Mouse (Mus musculus) heart, embryonic 12.5 days (tissue): Measurements from ENCODE around the gene Keap1. TPM values are rescaled to one million over a fixed set of nuclear protein-coding genes. Genes with fewer than 3 reads are reported as not detected.
A peak's percentile ranks its signal among the peaks of the same experiment; 100 is the strongest.
"Not testable (repeated sequence)": the region's sequence is repeated elsewhere in the genome, so short reads cannot be mapped to it uniquely, and the experiment has no call there.

ENCODE experiments used
- ATAC-seq: fragments of 200-750 bp; cut with Nextera tagmentation; 2 replicates; pipeline ENCODE4 v1.8.0; 2017; ENCODE audit warnings: moderate TSS enrichment, moderate library complexity; ENCODE audit not compliant: insufficient number of reproducible peaks, low FRiP score
- H3K27ac ChIP-seq: fragments of 300-500 bp; sonication (generic); 2 replicates; pipeline ENCODE4 v1.5.1; 2016; ENCODE audit warnings: mild to moderate bottlenecking, moderate library complexity; ENCODE audit not compliant: poor library complexity, severe bottlenecking
- H3K27me3 ChIP-seq: fragments of 300-500 bp; sonication (generic); replicated peaks from 2 replicates; pipeline ENCODE4 v1.6.1; 2016; ENCODE audit warnings: mild to moderate bottlenecking, moderate library complexity
- H3K36me3 ChIP-seq: fragments of 300-500 bp; sonication (generic); 2 replicates; pipeline ENCODE4 v1.6.1; 2016; ENCODE audit warnings: mild to moderate bottlenecking, moderate library complexity
- H3K4me1 ChIP-seq: fragments of 300-500 bp; sonication (generic); replicated peaks from 2 replicates; pipeline ENCODE4 v1.6.1; 2016; ENCODE audit warnings: mild to moderate bottlenecking
- H3K4me2 ChIP-seq: fragments of 300-500 bp; sonication (generic); 2 replicates; pipeline ENCODE4 v1.6.1; 2016; ENCODE audit warnings: mild to moderate bottlenecking, moderate library complexity
- H3K4me3 ChIP-seq: fragments of 300-500 bp; sonication (generic); 2 replicates; pipeline ENCODE4 v1.5.1; 2016; ENCODE audit warnings: mild to moderate bottlenecking
- H3K9ac ChIP-seq: fragments of 300-500 bp; sonication (generic); 2 replicates; pipeline ENCODE4 v1.6.1; 2016; ENCODE audit warnings: mild to moderate bottlenecking, moderate library complexity
- H3K9me3 ChIP-seq: fragments of 300-500 bp; sonication (generic); replicated peaks from 2 replicates; pipeline ENCODE4 v1.6.1; 2016; ENCODE audit warnings: mild to moderate bottlenecking, moderate library complexity
- WGBS: fragments of 180-500 bp; shearing (Covaris S2); methylation state at CpG from one replicate; pipeline ENCODE4 v1.1.7; 2016; 5-methylcytosine and 5-hydroxymethylcytosine counted together
- polyA plus RNA-seq: library from polyadenylated mRNA; unstranded; fragments of >200 nt; fragmentation: Nextera tagmentation; extraction: Ambion mirVana; gene quantifications from 2 replicates; pipeline ENCODE4 v1.2.1, GENCODE M21; 2016

The Keap1 gene
- polyA plus RNA-seq, 1 experiment from 2014 or later: 49.6 TPM

GRCm38 (mm10) chr9:21227342-21227741, 11.8 kb downstream of the Keap1 start:
- Histone ChIP-seq H3K4me3 (peak overlapping the region; percentile 32), H3K4me1 (peaks cover 9% of the 10 kb centered on the region; the same call in 1 of the 2 replicates), H3K36me3 (peaks cover 38% of the 10 kb centered on the region), H3K9ac (peak overlapping the region; percentile 50), H3K27me3 (no peaks in the 10 kb centered on the region), H3K9me3 (peaks cover 5% of the 10 kb centered on the region; the same call in 1 of the 2 replicates), H3K4me2 (peak overlapping the region; percentile 64), H3K27ac (no peak overlapping the region)
- 10% methylated on average over 16 of the region's 16 CpGs for WGBS
- peak; percentile 45 for ATAC-seq

GRCm38 (mm10) chr9:21225415-21225758, 13.8 kb downstream of the Keap1 start:
- H3K36me3 ChIP-seq: peaks cover 19% of the 10 kb centered on the region
- H3K4me3 ChIP-seq: peak overlapping the region; percentile 34
- H3K27ac ChIP-seq: peak overlapping the region; percentile 37; the same call in 1 of the 2 replicates
- H3K4me1 ChIP-seq: peaks cover 17% of the 10 kb centered on the region
- H3K9me3 ChIP-seq: peaks cover 5% of the 10 kb centered on the region; the same call in 1 of the 2 replicates
- ATAC-seq: no peak
- no peaks in the 10 kb centered on the region for H3K27me3 ChIP-seq
- peak overlapping the region; percentile 61 for H3K9ac ChIP-seq
- 18% methylated on average over 7 of the region's 7 CpGs for WGBS
- peak overlapping the region; percentile 65 for H3K4me2 ChIP-seq

- Histone ChIP-seq H3K9ac (peak overlapping the region; percentile 61), H3K27ac (peak overlapping the region; percentile 37; the same call in 1 of the 2 replicates), H3K4me3 (peak overlapping the region; percentile 34), H3K27me3 (no peaks in the 10 kb centered on the region), H3K4me2 (peak overlapping the region; percentile 65), H3K36me3 (peaks cover 13% of the 10 kb centered on the region), H3K9me3 (peaks cover 5% of the 10 kb centered on the region; the same call in 1 of the 2 replicates), H3K4me1 (peaks cover 17% of the 10 kb centered on the region)
- 18% methylated on average over 26 of the region's 26 CpGs for WGBS
- no peak for ATAC-seq
These were observed 14.4 kb downstream of the Keap1 start for GRCm38 (mm10) chr9:21224576-21225414.

- Histone ChIP-seq H3K27me3 (no peaks in the 10 kb centered on the region), H3K4me3 (no peak overlapping the region), H3K36me3 (peaks cover 4% of the 10 kb centered on the region), H3K4me1 (peaks cover 17% of the 10 kb centered on the region), H3K4me2 (no peak overlapping the region), H3K9me3 (peaks cover 5% of the 10 kb centered on the region; the same call in 1 of the 2 replicates), H3K27ac (no peak overlapping the region), H3K9ac (no peak overlapping the region)
- no peak for ATAC-seq
- WGBS: 88% methylated on average over 6 of the region's 6 CpGs
These were observed 15.3 kb downstream of the Keap1 start for GRCm38 (mm10) chr9:21223906-21224305.

GRCm38 (mm10) chr9:21223490-21223889, 15.7 kb downstream of the Keap1 start:
- not testable (repeated sequence) for H3K4me3 ChIP-seq, H3K9me3 ChIP-seq, H3K27ac ChIP-seq, H3K27me3 ChIP-seq, ATAC-seq, H3K36me3 ChIP-seq, H3K4me2 ChIP-seq, H3K9ac ChIP-seq
- 91% methylated on average over 2 of the region's 2 CpGs for WGBS
- H3K4me1 ChIP-seq: peaks cover 17% of the 10 kb centered on the region

- Histone ChIP-seq H3K4me3 (no peak overlapping the region), H3K36me3 (no peaks in the 10 kb centered on the region), H3K27me3 (0 out of 2 replicates have a peak, but pooled peaks cover 6% of the 10 kb centered on the region), H3K9me3 (peaks cover 5% of the 10 kb centered on the region; the same call in 1 of the 2 replicates), H3K27ac (peak overlapping the region; percentile 57; the same call in 1 of the 2 replicates), H3K4me1 (peaks cover 11% of the 10 kb centered on the region), H3K9ac (no peak overlapping the region), H3K4me2 (peak overlapping the region; percentile 58; the same call in 1 of the 2 replicates)
- 18% methylated on average over 7 of the region's 7 CpGs for WGBS
- peak; percentile 56; the same call in 1 of the 2 replicates for ATAC-seq
These were observed 17.7 kb downstream of the Keap1 start for GRCm38 (mm10) chr9:21221383-21221929.

- H3K9ac ChIP-seq: peak overlapping the region; percentile 39; the same call in 1 of the 2 replicates
- peak overlapping the region; percentile 58 for H3K4me2 ChIP-seq
- H3K4me1 ChIP-seq: peaks cover 12% of the 10 kb centered on the region
- peak; percentile 90 for ATAC-seq
- H3K27me3 ChIP-seq: 0 out of 2 replicates have a peak, but pooled peaks cover 6% of the 10 kb centered on the region
- 4% methylated on average over 21 of the region's 21 CpGs for WGBS
- H3K36me3 ChIP-seq: no peaks in the 10 kb centered on the region
- H3K27ac ChIP-seq: peak overlapping the region; percentile 57
- peak overlapping the region; percentile 20 for H3K4me3 ChIP-seq
- H3K9me3 ChIP-seq: peaks cover 5% of the 10 kb centered on the region; the same call in 1 of the 2 replicates
These were observed 18.4 kb downstream of the Keap1 start for GRCm38 (mm10) chr9:21220490-21221382.

- ATAC-seq: no peak
- 44% methylated on average over 3 of the region's 3 CpGs for WGBS
- H3K4me3 ChIP-seq: no peak overlapping the region
- peaks cover 5% of the 10 kb centered on the region; the same call in 1 of the 2 replicates for H3K9me3 ChIP-seq
- H3K9ac ChIP-seq: no peak overlapping the region
- H3K27ac ChIP-seq: no peak overlapping the region
- peaks cover 12% of the 10 kb centered on the region for H3K4me1 ChIP-seq
- no peaks in the 10 kb centered on the region for H3K36me3 ChIP-seq
- 0 out of 2 replicates have a peak, but pooled peaks cover 6% of the 10 kb centered on the region for H3K27me3 ChIP-seq
- no peak overlapping the region for H3K4me2 ChIP-seq
These were observed 19.3 kb downstream of the Keap1 start for GRCm38 (mm10) chr9:21219820-21220219.

GRCm38 (mm10) chr9:21216050-21216841, 22.9 kb downstream of the Keap1 start:
- WGBS: 72% methylated on average over 25 of the region's 25 CpGs
- Histone ChIP-seq H3K27ac (no peak overlapping the region), H3K4me2 (no peak overlapping the region), H3K9me3 (no peaks in the 10 kb centered on the region; the same call in 1 of the 2 replicates), H3K27me3 (0 out of 2 replicates have a peak, but pooled peaks cover 6% of the 10 kb centered on the region), H3K4me1 (peaks cover 10% of the 10 kb centered on the region), H3K9ac (no peak overlapping the region), H3K4me3 (no peak overlapping the region), H3K36me3 (peaks cover 6% of the 10 kb centered on the region; the same call in 1 of the 2 replicates)
- ATAC-seq: no peak
